Mouse (Mus musculus): ENCODE data around the gene Sertad4. TPM values are rescaled to one million over a fixed set of nuclear protein-coding genes. Genes with fewer than 3 reads are reported as not detected.

Sertad4 gene
- polyA plus RNA-seq, 1 experiment = not detected

- Histone ChIP-seq H3K27ac (ENCODE audit: insufficient read depth, low read depth, low read length) (no peak overlapping the region), H3K4me3 (ENCODE audit: insufficient read depth, low read length) (no peak overlapping the region), H3K4me1 (ENCODE audit: control insufficient read depth, insufficient read depth, low read length) (no peaks in the 10 kb centered on the region)
- no peak for TF ChIP-seq CTCF (IDR thresholded peaks at IDR 0.05; ENCODE audit: low read depth, low read length)
- no peak for TF ChIP-seq POLR2A (IDR thresholded peaks at IDR 0.05; ENCODE audit: borderline replicate concordance, low read depth, low read length)
Observed at GRCm38 (mm10) chr1:192818334-192818733, 37.2 kb downstream of the Sertad4 start.

GRCm38 (mm10) chr1:192815789-192816188 is 39.8 kb downstream of the Sertad4 start:
- Histone ChIP-seq H3K27ac (ENCODE audit: insufficient read depth, low read depth, low read length) (no peak overlapping the region), H3K4me3 (ENCODE audit: insufficient read depth, low read length) (no peak overlapping the region), H3K4me1 (ENCODE audit: control insufficient read depth, insufficient read depth, low read length) (no peaks in the 10 kb centered on the region)
- no peak for TF ChIP-seq CTCF (IDR thresholded peaks at IDR 0.05; ENCODE audit: low read depth, low read length)

- no peak for TF ChIP-seq CTCF (IDR thresholded peaks at IDR 0.05; ENCODE audit: low read depth, low read length)
- TF ChIP-seq POLR2A (IDR thresholded peaks at IDR 0.05; ENCODE audit: borderline replicate concordance, low read depth, low read length) = no peak
- no peak overlapping the region for H3K4me3 ChIP-seq (ENCODE audit: insufficient read depth, low read length)
Observed at GRCm38 (mm10) chr1:192814700-192815099, 40.9 kb downstream of the Sertad4 start.

GRCm38 (mm10) chr1:192812758-192813157 is 42.8 kb downstream of the Sertad4 start:
- Histone ChIP-seq H3K4me1 (ENCODE audit: control insufficient read depth, insufficient read depth, low read length) (no peaks in the 10 kb centered on the region), H3K4me3 (ENCODE audit: insufficient read depth, low read length) (no peak overlapping the region), H3K27ac (ENCODE audit: insufficient read depth, low read depth, low read length) (no peak overlapping the region)
- TF ChIP-seq POLR2A (IDR thresholded peaks at IDR 0.05; ENCODE audit: borderline replicate concordance, low read depth, low read length) (no peak), CTCF (IDR thresholded peaks at IDR 0.05; ENCODE audit: low read depth, low read length) (no peak)

More at GRCm38 (mm10) chr1:192814700-192815099, 40.9 kb downstream of the Sertad4 start:
- H3K27ac ChIP-seq (ENCODE audit: insufficient read depth, low read depth, low read length) = no peak overlapping the region
- H3K4me1 ChIP-seq (ENCODE audit: control insufficient read depth, insufficient read depth, low read length) = no peaks in the 10 kb centered on the region

- TF ChIP-seq POLR2A (IDR thresholded peaks at IDR 0.05; ENCODE audit: borderline replicate concordance, low read depth, low read length) (no peak), CTCF (IDR thresholded peaks at IDR 0.05; ENCODE audit: low read depth, low read length) (no peak)
- Histone ChIP-seq H3K4me1 (ENCODE audit: control insufficient read depth, insufficient read depth, low read length) (no peaks in the 10 kb centered on the region), H3K27ac (ENCODE audit: insufficient read depth, low read depth, low read length) (no peak overlapping the region), H3K4me3 (ENCODE audit: insufficient read depth, low read length) (no peak overlapping the region)
Observed at GRCm38 (mm10) chr1:192812290-192812689, 43.3 kb downstream of the Sertad4 start.

- Histone ChIP-seq H3K27ac (ENCODE audit: insufficient read depth, low read depth, low read length) (no peak overlapping the region), H3K4me1 (ENCODE audit: control insufficient read depth, insufficient read depth, low read length) (no peaks in the 10 kb centered on the region), H3K4me3 (ENCODE audit: insufficient read depth, low read length) (no peak overlapping the region)
- TF ChIP-seq POLR2A (IDR thresholded peaks at IDR 0.05; ENCODE audit: borderline replicate concordance, low read depth, low read length) (no peak), CTCF (IDR thresholded peaks at IDR 0.05; ENCODE audit: low read depth, low read length) (no peak)
Observed at GRCm38 (mm10) chr1:192806168-192807157, 49.1 kb downstream of the Sertad4 start.

- Histone ChIP-seq H3K4me1 (ENCODE audit: control insufficient read depth, insufficient read depth, low read length) (no peaks in the 10 kb centered on the region), H3K27ac (ENCODE audit: insufficient read depth, low read depth, low read length) (no peak overlapping the region), H3K4me3 (ENCODE audit: insufficient read depth, low read length) (no peak overlapping the region)
- TF ChIP-seq POLR2A (IDR thresholded peaks at IDR 0.05; ENCODE audit: borderline replicate concordance, low read depth, low read length) (no peak), CTCF (IDR thresholded peaks at IDR 0.05; ENCODE audit: low read depth, low read length) (no peak)
Observed at GRCm38 (mm10) chr1:192800338-192800737, 55.2 kb downstream of the Sertad4 start.

GRCm38 (mm10) chr1:192799165-192799991 is 56.2 kb downstream of the Sertad4 start:
- no peak for TF ChIP-seq CTCF (IDR thresholded peaks at IDR 0.05; ENCODE audit: low read depth, low read length)
- no peak for TF ChIP-seq POLR2A (IDR thresholded peaks at IDR 0.05; ENCODE audit: borderline replicate concordance, low read depth, low read length)
- no peak overlapping the region for H3K4me3 ChIP-seq (ENCODE audit: insufficient read depth, low read length)
- H3K27ac ChIP-seq (ENCODE audit: insufficient read depth, low read depth, low read length) = no peak overlapping the region
- H3K4me1 ChIP-seq (ENCODE audit: control insufficient read depth, insufficient read depth, low read length) = no peaks in the 10 kb centered on the region

GRCm38 (mm10) chr1:192798212-192799164 is 57.1 kb downstream of the Sertad4 start:
- Histone ChIP-seq H3K4me3 (ENCODE audit: insufficient read depth, low read length) (no peak overlapping the region), H3K27ac (ENCODE audit: insufficient read depth, low read depth, low read length) (no peak overlapping the region), H3K4me1 (ENCODE audit: control insufficient read depth, insufficient read depth, low read length) (no peaks in the 10 kb centered on the region)
- TF ChIP-seq POLR2A (IDR thresholded peaks at IDR 0.05; ENCODE audit: borderline replicate concordance, low read depth, low read length) = no peak
- no peak for TF ChIP-seq CTCF (IDR thresholded peaks at IDR 0.05; ENCODE audit: low read depth, low read length)

Measured in bone marrow macrophage, adult 2 months (primary cell).